Mouse (Mus musculus): ENCODE measurements at regions not wholly inside any gene's neighbourhood (a gene's known extent, or its start where the extent isn't known, plus 50 kb on each side); places are given as distances from the start of the nearest gene placed in this dataset.

- Histone ChIP-seq H3K27ac (ENCODE audit: insufficient read depth, low read length) (no peak overlapping the region), H3K4me3 (ENCODE audit: low read depth, low read length) (no peak overlapping the region), H3K36me3 (ENCODE audit: control insufficient read depth, insufficient read depth, low read length, poor library complexity, severe bottlenecking) (no peaks in the 10 kb centered on the region), H3K4me1 (ENCODE audit: control insufficient read depth, insufficient read depth, low read length) (no peaks in the 10 kb centered on the region), H3K27me3 (ENCODE audit: control insufficient read depth, insufficient read depth, low read length, poor library complexity, severe bottlenecking) (no peaks in the 10 kb centered on the region), H3K9ac (ENCODE audit: low read depth, poor library complexity, severe bottlenecking) (no peak overlapping the region), H3K9me3 (replicated peaks; ENCODE audit: control insufficient read depth, insufficient read depth, low read length, poor library complexity, severe bottlenecking) (no peaks in the 10 kb centered on the region)
- no peak for TF ChIP-seq EP300 (IDR thresholded peaks at IDR 0.05; ENCODE audit: insufficient read depth, low read depth, low read length)
- TF ChIP-seq POLR2A (IDR thresholded peaks at IDR 0.05; ENCODE audit: insufficient read depth, low read length): no peak
- TF ChIP-seq CTCF (IDR thresholded peaks at IDR 0.05; ENCODE audit: low read depth, low read length): no peak
Observed at GRCm38 (mm10) chr13:92939032-92939431, 94.5 kb downstream of the Mtx3 start.

DNA sequence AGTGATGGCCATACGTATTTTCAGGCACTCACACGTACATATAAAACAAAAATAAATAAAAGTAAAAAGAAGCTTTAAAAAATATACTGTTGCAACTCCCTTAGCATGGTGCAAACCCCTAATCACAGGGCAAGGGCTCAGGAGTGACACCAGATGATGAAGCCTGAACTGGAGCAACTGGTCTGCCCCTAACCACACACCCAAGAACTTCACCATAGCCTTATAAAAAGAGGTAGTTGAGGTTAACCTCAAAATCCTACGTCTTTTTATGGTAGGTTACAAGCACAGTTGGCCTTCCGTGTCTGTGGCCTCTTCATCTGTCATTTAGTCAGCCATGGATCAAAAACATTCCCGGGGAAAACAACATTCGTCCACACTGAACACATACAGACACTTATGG, 96.0 kb downstream of the Mtx3 start:
- Histone ChIP-seq H3K4me3 (ENCODE audit: low read depth, low read length) (no peak overlapping the region), H3K36me3 (ENCODE audit: control insufficient read depth, insufficient read depth, low read length, poor library complexity, severe bottlenecking) (no peaks in the 10 kb centered on the region), H3K27me3 (ENCODE audit: control insufficient read depth, insufficient read depth, low read length, poor library complexity, severe bottlenecking) (no peaks in the 10 kb centered on the region), H3K9ac (ENCODE audit: low read depth, poor library complexity, severe bottlenecking) (no peak overlapping the region), H3K4me1 (ENCODE audit: control insufficient read depth, insufficient read depth, low read length) (no peaks in the 10 kb centered on the region), H3K9me3 (replicated peaks; ENCODE audit: control insufficient read depth, insufficient read depth, low read length, poor library complexity, severe bottlenecking) (no peaks in the 10 kb centered on the region), H3K27ac (ENCODE audit: insufficient read depth, low read length) (no peak overlapping the region)
- no peak for TF ChIP-seq CTCF (IDR thresholded peaks at IDR 0.05; ENCODE audit: low read depth, low read length)
- no peak for TF ChIP-seq EP300 (IDR thresholded peaks at IDR 0.05; ENCODE audit: insufficient read depth, low read depth, low read length)
- TF ChIP-seq POLR2A (IDR thresholded peaks at IDR 0.05; ENCODE audit: insufficient read depth, low read length): no peak

- no peak for TF ChIP-seq CTCF (IDR thresholded peaks at IDR 0.05; ENCODE audit: low read depth, low read length)
- no peak for TF ChIP-seq POLR2A (IDR thresholded peaks at IDR 0.05; ENCODE audit: insufficient read depth, low read length)
- no peak for TF ChIP-seq EP300 (IDR thresholded peaks at IDR 0.05; ENCODE audit: insufficient read depth, low read depth, low read length)
Observed at GRCm38 (mm10) chr13:92948560-92948959, 104.0 kb downstream of the Mtx3 start.

DNA sequence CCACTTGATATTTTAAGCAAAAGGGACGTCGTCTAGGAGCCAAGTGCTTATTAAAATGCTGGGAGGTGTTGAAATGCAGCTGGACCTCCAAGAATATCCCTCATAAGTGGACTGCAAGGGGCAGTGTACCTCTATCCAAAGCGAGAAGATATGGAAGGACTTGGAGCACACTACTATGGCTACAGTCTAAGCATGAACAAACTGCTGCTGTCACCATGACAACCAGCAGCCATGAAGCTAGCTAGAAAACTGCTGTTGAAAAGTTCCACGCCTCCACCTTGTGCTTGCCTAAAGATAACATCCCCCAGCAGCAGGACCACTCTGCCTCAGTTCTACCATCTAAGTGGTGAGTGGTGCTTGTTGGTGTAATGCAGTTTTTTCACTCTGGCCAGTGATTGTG, 115.5 kb downstream of the Mtx3 start:
- H3K9ac ChIP-seq (ENCODE audit: low read depth, poor library complexity, severe bottlenecking): no peak overlapping the region
- H3K36me3 ChIP-seq (ENCODE audit: control insufficient read depth, insufficient read depth, low read length, poor library complexity, severe bottlenecking): no peaks in the 10 kb centered on the region
- no peaks in the 10 kb centered on the region for H3K9me3 ChIP-seq (replicated peaks; ENCODE audit: control insufficient read depth, insufficient read depth, low read length, poor library complexity, severe bottlenecking)
- H3K27ac ChIP-seq (ENCODE audit: insufficient read depth, low read length): no peak overlapping the region
- TF ChIP-seq POLR2A (IDR thresholded peaks at IDR 0.05; ENCODE audit: insufficient read depth, low read length): no peak
- TF ChIP-seq CTCF (IDR thresholded peaks at IDR 0.05; ENCODE audit: low read depth, low read length): no peak
- TF ChIP-seq EP300 (IDR thresholded peaks at IDR 0.05; ENCODE audit: insufficient read depth, low read depth, low read length): no peak
- no peak overlapping the region for H3K4me3 ChIP-seq (ENCODE audit: low read depth, low read length)
- H3K4me1 ChIP-seq (ENCODE audit: control insufficient read depth, insufficient read depth, low read length): no peaks in the 10 kb centered on the region
- H3K27me3 ChIP-seq (ENCODE audit: control insufficient read depth, insufficient read depth, low read length, poor library complexity, severe bottlenecking): no peaks in the 10 kb centered on the region; the same call in 1 of the 2 replicates

More at GRCm38 (mm10) chr13:92948560-92948959, 104.0 kb downstream of the Mtx3 start:
- no peaks in the 10 kb centered on the region for H3K27me3 ChIP-seq (ENCODE audit: control insufficient read depth, insufficient read depth, low read length, poor library complexity, severe bottlenecking)
- no peak overlapping the region for H3K4me3 ChIP-seq (ENCODE audit: low read depth, low read length)
- no peaks in the 10 kb centered on the region for H3K9me3 ChIP-seq (replicated peaks; ENCODE audit: control insufficient read depth, insufficient read depth, low read length, poor library complexity, severe bottlenecking)
- no peaks in the 10 kb centered on the region for H3K4me1 ChIP-seq (ENCODE audit: control insufficient read depth, insufficient read depth, low read length)
- H3K36me3 ChIP-seq (ENCODE audit: control insufficient read depth, insufficient read depth, low read length, poor library complexity, severe bottlenecking): no peaks in the 10 kb centered on the region
- H3K9ac ChIP-seq (ENCODE audit: low read depth, poor library complexity, severe bottlenecking): no peak overlapping the region
- no peak overlapping the region for H3K27ac ChIP-seq (ENCODE audit: insufficient read depth, low read length)

GRCm38 (mm10) chr13:92962625-92963024, 118.1 kb downstream of the Mtx3 start:
- H3K4me3 ChIP-seq (ENCODE audit: low read depth, low read length): no peak overlapping the region
- no peaks in the 10 kb centered on the region for H3K4me1 ChIP-seq (ENCODE audit: control insufficient read depth, insufficient read depth, low read length)
- no peaks in the 10 kb centered on the region; the same call in 1 of the 2 replicates for H3K27me3 ChIP-seq (ENCODE audit: control insufficient read depth, insufficient read depth, low read length, poor library complexity, severe bottlenecking)
- H3K9me3 ChIP-seq (replicated peaks; ENCODE audit: control insufficient read depth, insufficient read depth, low read length, poor library complexity, severe bottlenecking): no peaks in the 10 kb centered on the region
- no peak overlapping the region for H3K27ac ChIP-seq (ENCODE audit: insufficient read depth, low read length)
- H3K9ac ChIP-seq (ENCODE audit: low read depth, poor library complexity, severe bottlenecking): no peak overlapping the region
- TF ChIP-seq CTCF (IDR thresholded peaks at IDR 0.05; ENCODE audit: low read depth, low read length): no peak
- no peak for TF ChIP-seq EP300 (IDR thresholded peaks at IDR 0.05; ENCODE audit: insufficient read depth, low read depth, low read length)
- TF ChIP-seq POLR2A (IDR thresholded peaks at IDR 0.05; ENCODE audit: insufficient read depth, low read length): no peak
- H3K36me3 ChIP-seq (ENCODE audit: control insufficient read depth, insufficient read depth, low read length, poor library complexity, severe bottlenecking): no peaks in the 10 kb centered on the region

- Histone ChIP-seq H3K4me3 (ENCODE audit: low read depth, low read length) (no peak overlapping the region), H3K36me3 (ENCODE audit: control insufficient read depth, insufficient read depth, low read length, poor library complexity, severe bottlenecking) (no peaks in the 10 kb centered on the region), H3K9me3 (replicated peaks; ENCODE audit: control insufficient read depth, insufficient read depth, low read length, poor library complexity, severe bottlenecking) (no peaks in the 10 kb centered on the region), H3K9ac (ENCODE audit: low read depth, poor library complexity, severe bottlenecking) (no peak overlapping the region), H3K27ac (ENCODE audit: insufficient read depth, low read length) (no peak overlapping the region), H3K4me1 (ENCODE audit: control insufficient read depth, insufficient read depth, low read length) (no peaks in the 10 kb centered on the region), H3K27me3 (ENCODE audit: control insufficient read depth, insufficient read depth, low read length, poor library complexity, severe bottlenecking) (no peaks in the 10 kb centered on the region; the same call in 1 of the 2 replicates)
- TF ChIP-seq CTCF (IDR thresholded peaks at IDR 0.05; ENCODE audit: low read depth, low read length): no peak
- no peak for TF ChIP-seq EP300 (IDR thresholded peaks at IDR 0.05; ENCODE audit: insufficient read depth, low read depth, low read length)
- no peak for TF ChIP-seq POLR2A (IDR thresholded peaks at IDR 0.05; ENCODE audit: insufficient read depth, low read length)
Observed at GRCm38 (mm10) chr13:92963351-92963895, 118.9 kb downstream of the Mtx3 start.
